Mouse (Mus musculus): ENCODE measurements at regions not wholly inside any gene's neighbourhood (a gene's known extent, or its start where the extent isn't known, plus 50 kb on each side); places are given as distances from the start of the nearest gene placed in this dataset.

DNA sequence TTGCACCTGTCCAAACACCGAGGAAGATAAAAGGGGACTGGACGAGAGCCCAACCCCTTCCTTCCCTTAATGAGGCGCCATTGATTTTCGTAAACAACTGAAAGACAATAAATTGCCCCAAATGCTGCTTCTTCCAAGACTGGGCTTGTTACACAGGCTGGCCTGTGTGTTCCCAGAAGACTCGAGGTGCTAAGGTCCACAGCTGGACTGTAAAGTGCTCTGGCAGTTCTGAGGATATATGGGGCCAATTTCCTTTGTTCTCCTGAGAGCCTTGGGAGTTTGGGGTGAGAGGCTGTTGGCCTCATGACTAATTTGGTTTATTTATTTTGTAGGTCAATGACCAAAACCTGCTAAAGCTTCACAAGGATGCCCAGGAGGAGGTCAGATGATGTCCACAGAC, 377.3 kb upstream of the Prickle1 start:
- no peak for DNase-seq (ENCODE audit: low read depth, low spot score)

GRCm38 (mm10) chr15:93961950-93962349, 366.3 kb upstream of the Prickle1 start:
- no peak for DNase-seq (ENCODE audit: low read depth, low spot score)

GRCm38 (mm10) chr15:93959931-93960330, 364.2 kb upstream of the Prickle1 start:
- peak; percentile 31 for DNase-seq (ENCODE audit: low read depth, low spot score)

DNA sequence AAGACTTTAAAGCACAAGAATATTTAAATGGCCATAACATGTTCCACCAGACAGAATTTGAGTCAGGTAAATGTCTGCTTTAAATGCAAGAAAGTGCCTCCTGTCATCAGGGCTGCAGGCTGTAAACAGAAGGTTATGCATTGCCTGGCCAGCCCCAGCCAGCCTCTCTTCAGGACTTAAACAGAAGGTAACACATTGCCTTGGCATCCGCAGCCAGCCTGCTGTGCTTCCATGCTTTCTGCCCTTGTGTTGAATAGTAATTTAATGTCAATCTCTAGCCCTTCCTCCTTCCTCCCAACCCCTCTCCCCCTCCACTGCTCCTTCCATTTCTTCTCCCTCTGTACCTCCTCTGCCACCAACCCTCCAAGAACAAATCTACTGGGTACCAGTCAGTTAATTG, 362.4 kb upstream of the Prickle1 start:
- DNase-seq (ENCODE audit: low read depth, low spot score): no peak

DNA sequence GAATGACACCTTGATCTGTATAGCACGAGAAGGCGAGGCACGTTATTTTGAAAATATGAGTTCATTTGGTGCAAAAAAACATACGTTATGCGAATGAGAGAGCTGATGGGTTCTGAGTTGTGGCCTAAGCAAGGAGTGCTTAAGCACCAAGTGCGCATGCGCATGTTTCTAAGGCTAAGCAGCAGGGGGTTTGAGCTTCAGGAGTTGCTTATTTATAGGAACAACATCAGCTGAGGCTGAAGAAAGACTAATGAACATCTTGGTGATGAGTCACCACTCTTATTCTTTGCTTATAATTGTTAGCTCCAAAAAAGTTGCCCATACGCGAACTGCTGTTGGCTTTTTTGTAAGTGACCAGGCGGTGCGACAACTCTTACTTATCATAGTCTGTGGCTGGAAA, 361.1 kb upstream of the Prickle1 start:
- no peak for DNase-seq (ENCODE audit: low read depth, low spot score)

DNA sequence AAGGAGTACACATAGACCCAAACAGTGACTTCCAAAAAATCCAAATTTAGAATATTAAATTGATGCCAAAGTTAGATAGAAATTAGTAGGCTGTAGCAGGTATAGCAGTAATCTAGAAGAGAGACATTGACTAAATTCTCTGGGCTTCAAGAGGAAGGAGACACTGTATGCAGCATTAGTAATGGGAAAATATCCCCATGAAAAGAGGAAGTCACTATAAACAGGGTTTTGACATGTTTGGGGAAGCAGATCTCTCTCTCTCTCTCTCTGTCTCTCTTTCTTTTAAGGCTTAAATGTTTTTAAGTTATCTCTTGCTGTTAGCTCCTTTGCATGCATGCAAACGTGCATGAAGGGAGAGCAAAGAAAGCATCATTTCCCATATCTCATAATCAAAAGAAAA, 357.9 kb upstream of the Prickle1 start:
- DNase-seq (ENCODE audit: low read depth, low spot score): no peak

DNA sequence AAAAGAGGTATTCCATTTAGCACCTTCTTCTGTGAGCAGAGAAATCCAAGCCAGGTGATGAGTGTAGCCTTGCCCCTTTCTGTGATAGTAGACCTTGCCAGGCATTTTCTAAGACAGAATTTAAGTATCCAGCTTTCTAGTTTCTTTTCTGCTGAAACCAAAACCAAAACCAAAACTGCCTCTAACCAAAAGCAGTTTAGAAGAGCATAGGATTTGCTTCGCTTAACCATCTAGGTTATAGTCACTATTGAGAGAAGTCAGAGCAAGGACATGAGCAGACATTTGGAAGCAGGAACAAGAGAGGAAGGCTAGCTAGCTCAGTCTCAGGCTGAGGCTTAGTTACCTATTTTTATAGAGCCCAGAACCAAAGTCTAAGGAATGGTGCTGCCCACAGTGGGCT, 354.8 kb upstream of the Prickle1 start:
- DNase-seq (ENCODE audit: low read depth, low spot score): no peak

GRCm38 (mm10) chr15:93948902-93949301, 353.2 kb upstream of the Prickle1 start:
- DNase-seq (ENCODE audit: low read depth, low spot score): no peak

- DNase-seq (ENCODE audit: low read depth, low spot score): no peak
Observed at GRCm38 (mm10) chr15:93943545-93943944, 347.9 kb upstream of the Prickle1 start.

GRCm38 (mm10) chr15:93932971-93933496, 337.3 kb upstream of the Prickle1 start:
- no peak for DNase-seq (ENCODE audit: low read depth, low spot score)

DNA sequence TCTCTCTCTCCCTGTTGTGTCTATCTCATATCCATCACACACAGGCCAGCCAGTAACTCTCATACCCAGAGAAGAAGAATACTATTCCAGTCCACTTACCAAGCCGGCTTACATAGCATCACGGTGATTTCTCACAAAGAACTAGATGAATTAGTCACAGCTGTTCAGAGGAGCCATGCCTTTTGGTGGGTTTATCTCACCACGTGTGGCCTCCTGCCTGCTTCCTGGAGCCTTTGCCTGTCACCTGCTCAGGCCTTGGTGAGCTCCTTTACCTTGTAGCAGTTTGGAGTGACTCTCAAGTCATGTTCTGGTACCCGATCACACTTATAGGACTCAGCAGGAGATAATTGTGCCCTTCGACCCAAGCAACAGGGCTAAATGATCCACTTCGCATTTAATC, 331.2 kb upstream of the Prickle1 start:
- no peak for DNase-seq (ENCODE audit: low read depth, low spot score)

DNA sequence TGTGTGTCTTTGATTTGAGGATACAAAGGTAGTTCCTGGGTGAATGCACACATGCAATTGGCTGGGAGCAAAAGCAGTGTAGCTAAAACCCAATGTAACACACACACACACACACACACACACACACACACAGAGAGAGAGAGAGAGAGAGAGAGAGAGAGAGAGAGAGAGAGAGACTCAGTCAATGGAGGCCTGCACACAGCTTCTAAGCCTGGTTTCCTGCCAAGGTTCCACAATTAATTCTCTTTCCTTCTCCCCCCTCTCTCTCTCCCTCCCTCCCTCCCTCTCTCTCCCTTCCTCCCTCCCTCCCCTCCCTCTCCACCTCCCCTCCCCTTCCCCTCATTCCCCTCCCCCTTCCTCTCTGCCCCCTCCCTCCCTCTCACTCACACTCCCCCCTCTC, 330.6 kb upstream of the Prickle1 start:
- no peak for DNase-seq (ENCODE audit: low read depth, low spot score)

DNA sequence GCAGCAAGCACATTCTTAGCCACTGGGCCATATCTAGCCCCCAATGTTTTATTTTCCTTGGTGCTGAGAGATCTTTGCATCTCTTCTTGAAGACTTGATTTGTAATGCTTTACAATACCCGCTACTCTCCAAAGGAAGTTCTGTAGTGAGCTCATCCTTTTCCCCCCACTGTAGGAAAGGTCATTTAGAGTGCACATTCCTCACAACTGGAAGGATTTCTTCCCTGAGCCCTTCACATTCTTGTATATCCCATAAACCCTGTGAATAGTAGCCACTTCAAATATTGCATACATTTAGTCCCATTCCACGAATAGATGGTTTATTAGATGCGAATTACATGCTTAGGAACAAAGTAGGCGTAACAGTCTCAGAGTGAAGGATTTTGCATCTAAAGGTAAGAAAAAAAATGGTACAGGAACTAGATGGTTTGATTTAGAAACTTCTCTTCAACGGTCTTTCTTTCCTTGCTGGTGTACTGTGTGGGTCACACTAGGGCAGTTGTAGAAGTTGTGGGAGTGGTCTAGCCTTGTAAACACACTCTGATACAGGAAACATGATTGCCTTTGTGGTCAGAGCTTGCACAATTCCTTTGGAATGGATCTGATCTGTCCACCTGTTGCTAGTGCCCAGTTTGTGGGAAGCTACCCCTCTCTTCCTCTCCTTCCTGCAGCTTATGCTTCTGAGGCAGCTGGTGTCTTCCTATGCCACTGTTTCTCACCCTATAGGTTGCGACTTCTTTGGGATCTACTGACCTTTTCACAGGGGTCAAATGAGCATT, 326.0 kb upstream of the Prickle1 start:
- DNase-seq (ENCODE audit: low read depth, low spot score): no peak

DNA sequence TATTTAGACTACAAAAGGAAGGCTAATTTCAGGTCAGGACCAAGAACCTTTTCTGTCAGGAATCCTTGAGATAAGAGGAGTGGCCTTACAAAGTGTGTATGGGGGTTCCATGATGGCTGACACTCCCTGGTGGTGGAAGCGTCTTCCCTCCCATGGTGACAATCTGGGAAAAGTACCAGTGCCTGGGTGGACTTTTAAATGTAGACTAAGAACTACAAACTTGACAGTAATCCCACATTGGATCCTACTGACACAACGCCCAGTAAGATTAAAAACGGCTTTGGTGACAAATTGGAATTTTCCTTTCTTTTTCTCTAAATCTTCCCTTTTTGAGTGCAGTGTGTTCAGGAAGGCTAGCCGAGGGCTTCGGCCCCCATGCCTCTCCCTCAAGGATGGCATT, 325.3 kb upstream of the Prickle1 start:
- DNase-seq (ENCODE audit: low read depth, low spot score): no peak

DNA sequence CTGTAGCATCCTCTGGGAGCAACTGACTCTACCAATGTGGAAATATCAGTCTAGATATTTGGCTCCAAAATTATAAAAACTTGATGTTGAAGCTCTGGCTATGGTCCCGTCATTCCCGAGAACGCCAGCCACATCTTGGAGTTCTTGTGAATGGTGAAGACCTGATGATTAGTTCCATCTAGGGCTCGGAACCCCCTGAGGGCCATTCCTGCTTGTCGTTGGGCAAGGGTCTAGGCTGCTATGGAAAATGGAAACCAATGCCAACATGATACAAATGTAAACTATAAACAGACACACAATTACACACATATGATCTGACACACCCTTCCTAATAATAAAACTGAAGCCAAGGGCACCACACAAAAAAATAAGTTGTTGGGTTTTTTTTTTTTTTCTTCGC, 323.9 kb upstream of the Prickle1 start:
- no peak for DNase-seq (ENCODE audit: low read depth, low spot score)

GRCm38 (mm10) chr15:93916856-93917255, 321.2 kb upstream of the Prickle1 start:
- DNase-seq (ENCODE audit: low read depth, low spot score): no peak

- DNase-seq (ENCODE audit: low read depth, low spot score): no peak
Observed at GRCm38 (mm10) chr15:93913462-93913861, 317.8 kb upstream of the Prickle1 start.

DNA sequence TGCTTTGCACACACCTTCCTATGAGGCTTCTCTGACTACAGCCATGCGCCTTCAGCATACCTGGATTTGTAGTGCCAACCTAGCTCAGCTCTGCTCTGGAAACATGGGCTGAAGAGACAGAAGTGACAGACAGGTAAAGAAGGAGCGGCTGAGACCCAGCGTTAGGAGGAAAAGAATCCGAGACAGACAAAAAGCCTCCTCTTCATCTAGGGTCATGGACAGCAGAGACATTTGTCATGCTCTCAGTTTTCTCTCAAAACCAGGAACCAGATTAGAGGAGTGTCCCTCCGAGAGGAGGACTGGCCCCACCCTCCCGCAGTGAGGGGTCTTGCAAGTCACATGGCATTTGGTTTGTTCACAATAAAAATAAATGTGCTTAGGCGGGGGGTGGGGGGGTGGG, 317.4 kb upstream of the Prickle1 start:
- DNase-seq (ENCODE audit: low read depth, low spot score): no peak

- DNase-seq (ENCODE audit: low read depth, low spot score): peak; percentile 76
Observed at GRCm38 (mm10) chr15:93910981-93911431, 315.3 kb upstream of the Prickle1 start.

DNA sequence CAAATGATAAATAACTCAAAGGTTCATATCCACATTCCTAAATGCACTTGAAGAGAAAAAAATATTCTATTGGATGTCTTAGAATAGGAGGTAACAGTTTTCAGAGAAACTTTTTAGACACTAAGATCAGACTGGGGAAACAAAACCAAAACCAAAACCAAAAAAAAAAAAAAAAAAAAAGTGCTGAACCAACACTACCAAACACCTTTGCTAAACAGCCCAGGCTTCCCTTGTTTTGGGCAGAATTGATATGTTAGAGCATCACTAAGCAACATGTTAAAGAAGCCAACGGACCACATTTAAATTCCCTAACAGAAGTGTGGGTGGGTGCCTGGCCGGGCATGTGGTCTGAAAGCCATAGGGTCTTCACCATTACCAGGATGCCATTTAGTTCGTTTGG, 314.5 kb upstream of the Prickle1 start:
- DNase-seq (ENCODE audit: low read depth, low spot score): no peak

- DNase-seq (ENCODE audit: low read depth, low spot score): peak; percentile 88
Observed at GRCm38 (mm10) chr15:93903671-93904603, 308.2 kb upstream of the Prickle1 start.

GRCm38 (mm10) chr15:93882826-93883225, 287.1 kb upstream of the Prickle1 start:
- no peak for DNase-seq (ENCODE audit: low read depth, low spot score)

All from forelimb bud, embryonic 11.5 days (tissue).